Mouse (Mus musculus): ENCODE results near the gene Adgre4. TPM values are rescaled to one million over a fixed set of nuclear protein-coding genes. Genes with fewer than 3 reads are reported as not detected.
"Not testable (repeated sequence)": the region's sequence is repeated elsewhere in the genome, so short reads cannot be mapped to it uniquely, and the experiment has no call there.

Gene Adgre4
- polyA plus RNA-seq, 1 experiment from 2014 or later, result 0.16 TPM

DNA sequence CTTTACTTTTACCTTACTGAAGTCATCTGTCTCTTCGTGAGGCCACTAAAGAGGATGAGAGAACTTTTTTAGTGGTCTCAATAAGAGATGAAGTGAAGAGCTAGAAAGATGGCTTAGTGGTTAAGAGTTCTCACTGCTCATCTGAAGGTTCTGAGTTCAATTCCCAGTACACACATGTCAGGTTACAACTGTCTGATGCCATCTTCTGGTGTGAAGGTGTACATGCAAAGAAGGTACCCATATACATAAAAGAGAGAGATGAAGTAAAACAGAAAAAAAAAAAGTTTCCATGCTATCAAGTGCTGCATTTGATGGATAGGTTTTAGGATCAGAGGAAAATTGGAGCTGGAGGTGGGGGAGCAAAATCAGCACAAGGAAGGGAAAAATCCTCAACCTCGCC is 135.1 kb downstream of the Adgre4 start:
- Histone ChIP-seq H3K4me2 (ENCODE audit: low read depth, severe bottlenecking) (no peak overlapping the region), H3K4me1 (ENCODE audit: control insufficient read depth, insufficient read depth, low read length) (no peaks in the 10 kb centered on the region), H3K4me3 (ENCODE audit: low read depth, low read length) (no peak overlapping the region), H3K9ac (ENCODE audit: low read length) (no peak overlapping the region), H3K27me3 (ENCODE audit: control insufficient read depth, insufficient read depth, low read length) (no peaks in the 10 kb centered on the region), H3K9me3 (ENCODE audit: control insufficient read depth, low read length) (no peaks in the 10 kb centered on the region), H3K27ac (replicated peaks; ENCODE audit: low read depth, low read length) (no peak overlapping the region), H3K36me3 (ENCODE audit: control insufficient read depth, insufficient read depth, low read length) (no peaks in the 10 kb centered on the region)
- DNase-seq (ENCODE audit: low spot score) (no peak), ATAC-seq (ENCODE audit: insufficient number of reproducible peaks, low FRiP score, low TSS enrichment, low read depth) (no peak)
- 57% methylated on average over 2 of the region's 2 CpGs for WGBS

- not testable (repeated sequence) for H3K9me3 ChIP-seq (ENCODE audit: control insufficient read depth, low read length); H3K9ac ChIP-seq (ENCODE audit: low read length); DNase-seq (ENCODE audit: low spot score); H3K27me3 ChIP-seq (ENCODE audit: control insufficient read depth, insufficient read depth, low read length); ATAC-seq (ENCODE audit: insufficient number of reproducible peaks, low FRiP score, low TSS enrichment, low read depth); H3K4me1 ChIP-seq (ENCODE audit: control insufficient read depth, insufficient read depth, low read length); H3K36me3 ChIP-seq (ENCODE audit: control insufficient read depth, insufficient read depth, low read length); H3K27ac ChIP-seq (replicated peaks; ENCODE audit: low read depth, low read length)
- 11% methylated on average over 6 of the region's 8 CpGs for WGBS
- Histone ChIP-seq H3K4me3 (ENCODE audit: low read depth, low read length) (peak overlapping the region; percentile 44), H3K4me2 (ENCODE audit: low read depth, severe bottlenecking) (peak overlapping the region; percentile 38)
These were observed 142.7 kb downstream of the Adgre4 start for GRCm38 (mm10) chr17:55892406-55892955.

DNA sequence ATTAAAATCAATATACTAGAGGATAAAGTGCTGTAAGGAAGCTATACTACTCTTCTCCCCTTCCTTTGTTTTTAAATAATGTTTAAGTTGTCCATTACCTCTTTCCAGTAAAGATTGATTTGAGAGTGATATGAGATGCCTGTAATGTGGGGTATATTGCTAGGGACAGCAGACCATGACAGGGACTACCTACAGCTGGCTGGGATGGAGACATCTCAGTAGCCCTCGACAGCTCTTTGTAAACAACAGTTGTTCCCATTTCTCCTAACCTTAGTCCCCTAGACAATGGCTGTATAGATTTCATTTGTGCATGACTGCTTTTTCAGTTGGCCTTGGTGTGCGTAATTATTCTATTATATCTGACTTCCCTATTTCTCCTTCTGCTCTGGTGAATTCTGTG is 153.3 kb downstream of the Adgre4 start:
- no peak overlapping the region for H3K4me3 ChIP-seq (ENCODE audit: low read depth, low read length)
- H3K27me3 ChIP-seq (ENCODE audit: control insufficient read depth, insufficient read depth, low read length), result no peaks in the 10 kb centered on the region
- ATAC-seq (ENCODE audit: insufficient number of reproducible peaks, low FRiP score, low TSS enrichment, low read depth), result no peak
- H3K4me2 ChIP-seq (ENCODE audit: low read depth, severe bottlenecking), result no peak overlapping the region
- DNase-seq (ENCODE audit: low spot score), result no peak
- WGBS, result 76% methylated on average over 2 of the region's 2 CpGs
- no peak overlapping the region for H3K27ac ChIP-seq (replicated peaks; ENCODE audit: low read depth, low read length)
- no peaks in the 10 kb centered on the region for H3K4me1 ChIP-seq (ENCODE audit: control insufficient read depth, insufficient read depth, low read length)
- no peak overlapping the region for H3K9ac ChIP-seq (ENCODE audit: low read length)
- H3K9me3 ChIP-seq (ENCODE audit: control insufficient read depth, low read length), result peaks cover 2% of the 10 kb centered on the region; the same call in 1 of the 2 replicates
- H3K36me3 ChIP-seq (ENCODE audit: control insufficient read depth, insufficient read depth, low read length), result no peaks in the 10 kb centered on the region

Other genes starting within 250 kb of the Adgre4 start
- not detected in 2 replicates for gene Vmn2r118, start 124.8 kb upstream of the Adgre4 start, polyA plus RNA-seq (2014; fragmentation: Nextera tagmentation; extraction: Ambion mirVana)
- gene Pot1b, start 37.4 kb upstream of the Adgre4 start, polyA plus RNA-seq (2014; fragmentation: Nextera tagmentation; extraction: Ambion mirVana), result 10.1 and 11.4 TPM in 2 replicates
- gene Zfp119a, start 128.9 kb downstream of the Adgre4 start, polyA plus RNA-seq (2014; fragmentation: Nextera tagmentation; extraction: Ambion mirVana), result 10.3 TPM in 2 replicates
- gene Zfp959, start 142.1 kb downstream of the Adgre4 start, polyA plus RNA-seq (2014; fragmentation: Nextera tagmentation; extraction: Ambion mirVana), result 16.6 and 17.8 TPM in 2 replicates
- 6.6 and 7.1 TPM in 2 replicates for gene Zfp119b, start 199.5 kb downstream of the Adgre4 start, polyA plus RNA-seq (2014; fragmentation: Nextera tagmentation; extraction: Ambion mirVana)
- gene Ebi3, start 202.7 kb downstream of the Adgre4 start, polyA plus RNA-seq (2014; fragmentation: Nextera tagmentation; extraction: Ambion mirVana), result 0.79 and 1.1 TPM in 2 replicates
- gene Yju2, start 209.1 kb downstream of the Adgre4 start, polyA plus RNA-seq (2014; fragmentation: Nextera tagmentation; extraction: Ambion mirVana), result 20.7 and 22.3 TPM in 2 replicates
- 42.2 and 44.8 TPM in 2 replicates for gene Shd, start 220.5 kb downstream of the Adgre4 start, polyA plus RNA-seq (2014; fragmentation: Nextera tagmentation; extraction: Ambion mirVana)
- 34.9 and 39.8 TPM in 2 replicates for gene Fsd1, start 236.5 kb downstream of the Adgre4 start, polyA plus RNA-seq (2014; fragmentation: Nextera tagmentation; extraction: Ambion mirVana)